Mouse (Mus musculus) limb, embryonic 10.5 days (tissue): ENCODE measurements at regions not wholly inside any gene's neighbourhood (a gene's known extent, or its start where the extent isn't known, plus 50 kb on each side); places are given as distances from the start of the nearest gene placed in this dataset.

Source experiments
- DNase-seq: peaks from one replicate; pipeline ENCODE4 v3.0.0-alpha.2; 2017; ENCODE audit warnings: low spot score
- H3K27ac ChIP-seq: fragments of 300-500 bp; sonication (generic); 2 replicates; pipeline ENCODE4 v1.5.1; 2016; ENCODE audit warnings: mild to moderate bottlenecking
- H3K27me3 ChIP-seq: fragments of 300-500 bp; sonication (generic); 2 replicates; pipeline ENCODE4 v1.6.1; 2016; ENCODE audit warnings: low read depth, mild to moderate bottlenecking; ENCODE audit not compliant: poor library complexity, severe bottlenecking
- H3K36me3 ChIP-seq: fragments of 300-500 bp; sonication (generic); 2 replicates; pipeline ENCODE4 v1.6.1; 2016; ENCODE audit warnings: mild to moderate bottlenecking, moderate library complexity
- H3K4me1 ChIP-seq: fragments of 300-500 bp; sonication (generic); 2 replicates; pipeline ENCODE4 v1.6.1; 2016
- H3K4me3 ChIP-seq: fragments of 300-500 bp; sonication (generic); 2 replicates; pipeline ENCODE4 v1.5.1; 2016; ENCODE audit warnings: mild to moderate bottlenecking, moderate library complexity
- H3K9me3 ChIP-seq: fragments of 300-500 bp; sonication (generic); replicated peaks from 2 replicates; pipeline ENCODE4 v1.6.1; 2016; ENCODE audit warnings: mild to moderate bottlenecking
- WGBS: fragments of 180-500 bp; shearing (Covaris S2); methylation state at CpG from one replicate; pipeline ENCODE4 v1.1.7; 2016; 5-methylcytosine and 5-hydroxymethylcytosine counted together

DNA sequence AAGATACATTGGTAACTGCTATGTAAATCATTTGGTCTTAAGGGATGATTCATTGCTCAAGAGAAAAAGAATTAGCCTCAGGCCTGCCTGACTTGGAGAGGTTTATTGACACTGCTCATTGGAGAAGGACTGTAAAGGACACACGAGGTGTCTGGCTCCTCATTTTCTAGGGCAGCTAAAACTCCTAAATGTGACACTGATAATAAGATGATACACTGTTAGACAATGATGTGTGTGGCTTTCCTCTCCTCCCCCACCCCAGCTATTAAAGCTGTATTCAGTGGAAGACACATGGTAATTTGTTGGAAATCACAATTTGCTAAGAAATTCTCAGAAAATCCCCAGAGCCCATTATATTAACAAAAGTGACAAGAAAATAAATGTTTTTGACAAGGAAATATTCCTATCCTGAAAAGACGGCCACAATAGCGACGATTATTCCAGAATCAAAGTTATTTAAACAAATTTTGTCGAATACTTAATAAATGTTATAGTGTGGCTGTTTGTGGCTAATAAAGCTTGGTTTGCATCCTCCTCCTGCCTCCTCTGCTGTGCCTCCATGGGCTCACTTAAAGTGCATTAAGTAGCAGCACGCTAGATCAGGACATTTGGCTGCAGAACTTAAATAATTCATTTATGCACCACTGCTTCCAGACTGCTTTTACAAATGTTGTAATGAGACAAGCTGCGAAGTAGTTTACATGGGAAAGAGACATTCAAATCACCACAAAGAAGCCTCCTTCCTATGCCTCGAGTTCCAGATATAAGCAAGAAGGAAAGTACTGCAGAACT, 360.0 kb upstream of the Etaa1 start:
- H3K36me3 ChIP-seq = no peaks in the 10 kb centered on the region
- H3K4me1 ChIP-seq = no peaks in the 10 kb centered on the region
- DNase-seq = no peak
- H3K4me3 ChIP-seq = no peak overlapping the region
- H3K27ac ChIP-seq = no peak overlapping the region
- H3K27me3 ChIP-seq = no peaks in the 10 kb centered on the region
- no peaks in the 10 kb centered on the region for H3K9me3 ChIP-seq
- 71% methylated on average over 8 of the region's 8 CpGs for WGBS

DNA sequence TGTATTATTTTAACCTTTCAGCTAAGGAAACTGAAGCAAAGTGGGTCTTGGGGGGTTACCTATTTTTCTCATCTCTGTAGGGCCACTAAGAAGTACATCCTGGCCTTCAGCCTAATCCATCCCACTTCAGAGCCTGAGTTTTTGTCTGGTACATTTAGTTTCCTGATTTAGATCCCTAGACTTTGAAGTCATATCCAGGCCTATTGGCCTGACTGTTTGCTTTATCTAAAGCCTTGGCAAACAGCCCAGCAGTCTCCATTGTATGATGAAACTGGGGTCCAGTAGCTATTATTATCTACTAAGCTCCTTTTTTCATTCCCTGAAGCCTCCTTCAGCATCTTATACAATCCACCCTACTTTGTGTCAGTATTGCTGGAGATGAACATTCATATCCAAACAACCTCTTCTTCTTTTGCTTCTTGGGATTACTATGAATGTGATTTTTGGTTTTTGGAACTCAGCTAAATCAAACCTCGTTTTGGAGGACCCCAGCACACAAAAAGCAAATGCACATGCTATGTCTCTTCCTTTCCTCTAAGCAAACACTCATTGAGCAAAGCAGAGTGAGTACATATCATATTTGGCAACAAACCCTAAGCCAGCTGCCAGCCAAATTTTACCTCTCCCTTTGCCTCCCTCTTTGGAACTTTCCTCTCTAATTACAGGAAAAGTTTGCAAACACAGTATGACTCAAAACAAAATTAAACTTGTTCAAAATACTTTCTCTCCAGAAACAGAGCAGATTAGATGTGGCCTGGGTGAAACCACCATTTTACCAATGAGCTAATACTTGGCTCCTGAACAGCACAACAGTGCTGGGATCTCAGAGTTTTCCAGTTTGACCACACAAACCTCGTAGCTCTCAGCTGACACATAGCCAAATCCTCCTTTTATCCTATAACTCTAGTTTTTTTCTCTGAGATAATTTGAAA, 342.8 kb upstream of the Etaa1 start:
- Histone ChIP-seq H3K9me3 (no peaks in the 10 kb centered on the region), H3K4me3 (no peak overlapping the region), H3K4me1 (no peaks in the 10 kb centered on the region), H3K27me3 (no peaks in the 10 kb centered on the region), H3K36me3 (no peaks in the 10 kb centered on the region), H3K27ac (no peak overlapping the region)
- no peak for DNase-seq
- 85% methylated on average over 2 of the region's 2 CpGs for WGBS

DNA sequence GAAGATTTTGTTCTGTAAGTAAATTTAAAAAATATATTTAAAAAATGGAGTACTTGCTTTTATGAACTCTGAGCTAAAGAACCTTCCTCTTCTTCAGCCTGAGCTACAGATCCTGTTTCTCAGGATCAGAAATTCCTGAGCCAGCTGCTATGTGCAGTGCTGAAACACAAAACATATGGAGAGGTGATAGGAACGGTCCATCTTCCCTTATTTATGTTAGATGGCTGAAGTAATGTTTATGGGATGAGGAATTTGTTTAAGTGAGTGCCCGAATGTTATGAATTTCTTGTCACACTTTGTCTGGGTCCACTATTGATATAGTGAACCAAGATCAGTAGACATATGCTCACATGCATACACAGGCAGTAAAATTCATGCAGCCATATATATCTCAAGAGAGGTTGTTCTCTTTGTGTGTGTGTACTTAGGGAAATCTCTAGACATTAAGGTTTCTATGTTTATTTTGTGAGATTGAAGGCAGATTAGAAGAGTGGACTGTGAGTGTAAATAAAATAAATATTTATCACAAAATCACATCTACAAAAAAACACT, 325.0 kb upstream of the Etaa1 start:
- H3K27me3 ChIP-seq = no peaks in the 10 kb centered on the region
- H3K4me1 ChIP-seq = peaks cover 5% of the 10 kb centered on the region; the same call in 1 of the 2 replicates
- no peaks in the 10 kb centered on the region for H3K36me3 ChIP-seq
- DNase-seq = no peak
- WGBS = 58% methylated on average over 2 of the region's 2 CpGs
- H3K4me3 ChIP-seq = no peak overlapping the region
- no peaks in the 10 kb centered on the region for H3K9me3 ChIP-seq
- no peak overlapping the region for H3K27ac ChIP-seq

DNA sequence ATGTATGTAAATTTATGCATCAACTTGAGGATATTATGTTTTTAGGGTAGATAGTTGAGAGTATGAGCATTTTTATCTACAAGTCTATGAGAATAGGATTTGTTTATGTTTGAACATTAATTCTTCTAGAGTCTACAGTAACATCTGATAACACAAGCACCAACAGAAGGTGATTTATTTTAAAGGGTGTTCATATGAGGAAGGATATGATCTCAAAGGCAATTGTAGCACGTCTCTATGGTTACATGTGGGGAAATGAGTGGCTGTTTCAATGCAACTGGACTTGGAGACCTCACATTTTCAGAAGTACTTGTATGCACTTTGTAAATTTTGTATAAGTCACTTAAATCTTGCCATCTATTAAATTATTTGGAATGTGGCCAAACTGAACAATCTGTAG, 318.7 kb upstream of the Etaa1 start:
- H3K36me3 ChIP-seq = no peaks in the 10 kb centered on the region
- no peaks in the 10 kb centered on the region for H3K27me3 ChIP-seq
- H3K4me3 ChIP-seq = no peak overlapping the region
- no peaks in the 10 kb centered on the region for H3K9me3 ChIP-seq
- peaks cover 5% of the 10 kb centered on the region; the same call in 1 of the 2 replicates for H3K4me1 ChIP-seq
- 88% methylated on average over 1 of the region's 1 CpGs for WGBS
- no peak overlapping the region for H3K27ac ChIP-seq
- DNase-seq = no peak

DNA sequence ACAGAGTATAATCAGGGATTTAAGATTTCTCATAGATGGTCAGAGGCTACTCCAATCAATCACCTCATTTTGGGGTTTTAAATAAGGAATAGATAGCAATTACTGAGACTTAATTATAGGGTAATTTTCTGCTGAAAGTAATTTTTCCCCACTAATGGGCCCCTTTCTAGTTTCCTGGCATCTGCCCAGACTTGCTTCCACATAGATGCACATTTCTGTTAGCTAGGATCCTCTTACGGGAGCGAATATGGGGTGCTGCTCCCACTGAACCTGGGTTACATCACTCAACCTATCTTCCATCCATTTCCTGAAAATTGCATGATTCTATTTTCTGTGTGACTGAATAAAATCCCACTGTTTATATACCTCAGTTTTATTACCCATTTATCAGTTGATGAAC, 312.5 kb upstream of the Etaa1 start:
- no peaks in the 10 kb centered on the region for H3K9me3 ChIP-seq
- H3K4me3 ChIP-seq = no peak overlapping the region
- no peak for DNase-seq
- whole genome bisulfite sequencing = 86% methylated on average over 2 of the region's 2 CpGs
- no peaks in the 10 kb centered on the region for H3K4me1 ChIP-seq
- no peaks in the 10 kb centered on the region for H3K36me3 ChIP-seq
- no peak overlapping the region for H3K27ac ChIP-seq
- H3K27me3 ChIP-seq = no peaks in the 10 kb centered on the region

DNA sequence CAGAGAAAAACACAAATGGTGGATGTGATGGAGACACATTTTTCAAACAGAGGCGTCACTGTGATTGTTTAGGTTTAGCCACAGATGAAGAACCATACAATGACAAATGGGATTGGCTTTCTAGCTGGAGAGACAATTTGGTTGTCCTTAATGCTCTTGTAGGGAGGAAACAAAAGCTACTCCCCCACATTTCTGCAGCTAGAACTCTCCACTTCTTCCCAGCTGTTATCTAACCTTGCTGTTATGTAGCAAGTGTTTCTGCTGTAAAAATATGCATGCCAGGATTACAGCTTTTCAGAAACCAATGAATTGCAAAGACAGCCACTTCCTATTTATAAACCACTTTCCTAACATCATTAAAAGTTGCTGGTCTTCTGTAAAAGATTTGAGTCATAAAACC, 309.2 kb upstream of the Etaa1 start:
- no peaks in the 10 kb centered on the region for H3K4me1 ChIP-seq
- no peaks in the 10 kb centered on the region for H3K27me3 ChIP-seq
- DNase-seq = no peak
- H3K4me3 ChIP-seq = no peak overlapping the region
- H3K36me3 ChIP-seq = no peaks in the 10 kb centered on the region
- H3K27ac ChIP-seq = no peak overlapping the region
- WGBS = 72% methylated on average over 1 of the region's 1 CpGs
- H3K9me3 ChIP-seq = no peaks in the 10 kb centered on the region

DNA sequence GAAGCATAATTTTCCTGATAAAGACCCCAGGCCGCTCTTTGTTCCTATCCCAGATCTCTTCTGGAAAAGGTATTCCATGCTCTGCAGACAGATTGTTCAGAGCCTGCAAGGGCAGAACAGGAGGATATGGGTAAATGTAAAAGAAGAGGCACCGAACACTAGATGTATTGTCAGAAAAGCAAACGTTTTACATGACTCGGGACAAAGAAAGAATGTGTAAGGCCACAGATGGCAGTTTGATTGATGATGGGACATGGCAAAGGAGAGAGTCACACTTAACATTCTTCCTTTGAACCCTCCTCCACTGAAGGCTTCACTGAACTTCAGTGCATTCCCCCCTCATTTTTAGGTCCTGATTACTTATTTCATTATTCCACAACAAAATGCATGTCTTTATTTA, 295.6 kb upstream of the Etaa1 start:
- Histone ChIP-seq H3K27me3 (no peaks in the 10 kb centered on the region), H3K4me1 (no peaks in the 10 kb centered on the region), H3K4me3 (no peak overlapping the region), H3K36me3 (no peaks in the 10 kb centered on the region), H3K27ac (no peak overlapping the region), H3K9me3 (no peaks in the 10 kb centered on the region)
- DNase-seq = no peak
- WGBS = 33% methylated on average over 4 of the region's 4 CpGs

DNA sequence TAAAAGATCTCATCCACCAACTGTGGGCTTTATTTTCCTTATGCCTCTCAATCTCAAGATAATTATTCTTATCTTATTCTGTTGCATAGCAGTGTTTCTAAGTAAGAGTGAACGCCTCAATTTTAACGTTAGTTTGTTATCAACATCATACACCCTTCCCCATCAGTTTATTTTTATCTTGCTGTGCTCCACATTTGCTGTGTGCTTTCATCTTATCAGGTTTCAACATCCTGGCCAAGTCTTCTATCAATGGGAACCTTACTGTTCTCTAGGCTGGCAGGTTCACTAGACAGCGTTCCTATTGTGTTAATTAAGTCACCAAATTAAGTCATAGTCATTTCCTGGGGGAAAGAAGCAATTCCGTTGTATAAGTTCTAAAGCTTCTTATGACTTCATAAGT, 263.1 kb upstream of the Etaa1 start:
- 83% methylated on average over 4 of the region's 4 CpGs for WGBS

DNA sequence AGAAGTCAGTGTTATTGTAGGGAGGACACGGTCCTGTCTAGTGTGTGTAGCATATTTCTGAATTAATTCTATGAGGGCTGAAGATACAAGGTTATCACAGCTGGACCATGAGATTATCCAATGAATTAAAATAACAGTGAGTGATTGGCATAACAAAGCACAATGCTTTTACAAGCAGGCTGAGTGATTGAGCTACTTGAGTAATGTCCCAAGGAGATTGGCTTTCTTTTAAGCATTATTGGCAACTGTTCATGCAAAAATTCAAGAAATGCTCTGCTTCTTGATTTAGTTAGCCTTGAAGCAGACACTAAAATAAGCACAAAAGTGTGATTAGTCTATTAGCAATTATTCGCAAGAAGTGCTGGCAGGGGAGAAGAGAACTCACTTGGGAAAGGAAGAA, 219.4 kb upstream of the Etaa1 start:
- 83% methylated on average over 2 of the region's 2 CpGs for WGBS
- no peak overlapping the region for H3K27ac ChIP-seq
- no peaks in the 10 kb centered on the region for H3K27me3 ChIP-seq
- no peaks in the 10 kb centered on the region for H3K4me1 ChIP-seq
- no peak overlapping the region for H3K4me3 ChIP-seq
- H3K9me3 ChIP-seq = no peaks in the 10 kb centered on the region
- no peaks in the 10 kb centered on the region for H3K36me3 ChIP-seq
- DNase-seq = no peak

More for the DNA sequence above, 263.1 kb upstream of the Etaa1 start:
- no peak for DNase-seq
- H3K4me1 ChIP-seq = no peaks in the 10 kb centered on the region
- H3K36me3 ChIP-seq = no peaks in the 10 kb centered on the region
- no peak overlapping the region for H3K27ac ChIP-seq
- H3K27me3 ChIP-seq = no peaks in the 10 kb centered on the region
- H3K4me3 ChIP-seq = no peak overlapping the region
- H3K9me3 ChIP-seq = no peaks in the 10 kb centered on the region

DNA sequence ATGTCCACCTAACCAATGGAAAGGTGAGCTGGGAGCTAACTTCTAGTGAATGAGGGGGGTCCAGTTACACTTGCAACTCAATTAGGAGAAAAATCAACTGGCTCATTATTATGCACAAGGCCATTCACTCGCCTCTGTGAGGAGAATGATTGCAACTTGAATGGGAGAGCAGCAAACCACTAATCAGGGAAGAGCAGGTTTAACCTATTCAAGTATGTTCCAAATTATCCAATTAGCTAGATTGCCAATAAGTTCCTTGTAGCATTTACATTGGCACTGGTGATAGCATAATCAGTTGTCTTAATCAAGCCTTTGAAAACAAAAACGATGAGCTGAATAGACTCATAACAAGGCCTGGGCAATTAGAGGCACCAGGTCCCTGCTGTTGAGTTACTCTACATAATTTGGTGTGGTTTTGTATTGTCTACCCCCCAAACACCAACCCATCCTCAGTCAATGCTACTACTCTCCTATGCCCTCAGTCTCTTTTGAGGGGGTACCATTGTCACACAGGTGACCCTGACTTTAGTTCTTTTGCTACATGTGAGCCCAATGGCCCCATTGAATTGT, 217.6 kb upstream of the Etaa1 start:
- Histone ChIP-seq H3K27ac (no peak overlapping the region), H3K36me3 (no peaks in the 10 kb centered on the region), H3K27me3 (no peaks in the 10 kb centered on the region), H3K9me3 (no peaks in the 10 kb centered on the region), H3K4me1 (no peaks in the 10 kb centered on the region), H3K4me3 (no peak overlapping the region)
- DNase-seq = no peak
- WGBS = 68% methylated on average over 2 of the region's 2 CpGs

DNA sequence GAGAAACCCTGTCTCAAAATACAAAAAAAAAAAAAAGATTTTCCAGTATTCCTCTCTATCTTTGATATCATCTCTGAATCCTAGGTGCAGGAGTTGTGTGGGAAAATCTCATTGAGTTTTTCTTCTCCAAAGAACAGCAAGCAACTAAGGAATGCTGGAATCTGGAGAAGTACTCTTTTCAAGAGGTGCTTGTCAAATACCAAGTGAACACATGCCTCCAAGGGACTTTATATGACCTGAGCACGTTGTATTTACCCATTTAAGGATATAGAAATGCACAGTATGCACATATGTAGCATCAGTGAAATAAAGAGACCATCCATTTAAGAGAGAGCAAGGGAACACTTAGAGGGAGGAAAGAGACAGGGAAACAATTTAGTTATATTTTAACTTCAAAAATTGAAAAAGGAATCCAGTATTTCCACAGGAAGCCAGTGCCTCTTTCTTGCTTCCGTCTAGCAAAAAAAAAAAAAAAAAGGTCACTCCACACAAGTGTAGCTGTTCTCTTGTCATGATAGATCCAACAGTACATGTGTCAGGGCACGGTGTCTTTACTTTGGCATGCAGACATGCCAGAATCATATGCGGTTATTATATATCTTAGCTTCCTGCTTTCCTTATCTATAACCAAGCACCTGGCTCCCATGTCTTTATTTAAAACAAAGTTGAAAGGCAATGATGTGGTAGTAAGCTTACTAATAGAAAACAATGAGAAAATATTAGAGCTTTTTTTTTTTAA, 212.1 kb upstream of the Etaa1 start:
- Histone ChIP-seq H3K9me3 (no peaks in the 10 kb centered on the region), H3K27ac (no peak overlapping the region), H3K4me3 (no peak overlapping the region), H3K36me3 (no peaks in the 10 kb centered on the region), H3K4me1 (no peaks in the 10 kb centered on the region), H3K27me3 (no peaks in the 10 kb centered on the region)
- no peak for DNase-seq
- 91% methylated on average over 4 of the region's 4 CpGs for WGBS

DNA sequence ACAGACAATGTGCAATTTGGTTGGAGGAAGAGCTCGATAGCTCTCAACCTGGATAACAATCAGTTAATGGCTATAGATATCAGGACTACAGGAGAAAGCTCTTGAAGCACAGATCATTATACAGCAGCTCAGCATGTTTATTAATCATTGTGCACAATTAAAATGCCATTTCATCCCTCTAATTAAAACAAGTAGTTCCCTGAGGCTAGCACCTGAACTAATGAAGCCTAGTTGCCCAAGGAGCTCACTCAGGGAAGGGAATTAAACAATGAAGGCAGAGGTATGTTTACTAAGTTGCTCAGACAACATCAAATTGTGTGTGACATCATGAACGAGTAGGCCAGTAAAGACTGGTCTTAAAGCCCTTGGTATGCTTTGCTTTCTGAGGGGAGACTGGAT, 210.3 kb upstream of the Etaa1 start:
- Histone ChIP-seq H3K27me3 (no peaks in the 10 kb centered on the region), H3K9me3 (no peaks in the 10 kb centered on the region), H3K36me3 (no peaks in the 10 kb centered on the region), H3K4me3 (no peak overlapping the region), H3K27ac (no peak overlapping the region), H3K4me1 (no peaks in the 10 kb centered on the region)
- 71% methylated on average over 2 of the region's 2 CpGs for WGBS
- DNase-seq = no peak
